Mouse (Mus musculus) stomach, embryonic 14.5 days (tissue): ENCODE data around the gene Itpr3. TPM values are rescaled to one million over a fixed set of nuclear protein-coding genes. Genes with fewer than 3 reads are reported as not detected.

ENCODE experiments used
- ATAC-seq: fragments of 200-750 bp; cut with Nextera tagmentation; 2 replicates; pipeline ENCODE4 v1.8.0; 2017; ENCODE audit warnings: low read depth, moderate TSS enrichment; ENCODE audit not compliant: insufficient number of reproducible peaks, insufficient read depth, low FRiP score
- H3K27ac ChIP-seq: fragments of 300-500 bp; sonication (generic); 2 replicates; pipeline ENCODE4 v1.5.1; 2014; ENCODE audit warnings: mild to moderate bottlenecking, low read length, moderate library complexity, mixed read lengths
- H3K27me3 ChIP-seq: fragments of 300-500 bp; sonication (generic); 2 replicates; pipeline ENCODE4 v1.6.1; 2014; ENCODE audit warnings: low read length, control low read depth, mixed read lengths; ENCODE audit not compliant: control insufficient read depth, insufficient read depth
- H3K36me3 ChIP-seq: fragments of 300-500 bp; sonication (generic); 2 replicates; pipeline ENCODE4 v1.6.1; 2014; ENCODE audit warnings: mild to moderate bottlenecking, control low read depth, low read length, moderate library complexity, mixed read lengths; ENCODE audit not compliant: control insufficient read depth, insufficient read depth
- H3K4me1 ChIP-seq: fragments of 300-500 bp; sonication (generic); 2 replicates; pipeline ENCODE4 v1.6.1; 2014; ENCODE audit warnings: low read length, control low read depth, mixed read lengths; ENCODE audit not compliant: control insufficient read depth, insufficient read depth
- H3K4me2 ChIP-seq: fragments of 300-500 bp; sonication (generic); replicated peaks from 2 replicates; pipeline ENCODE4 v1.6.1; 2014; ENCODE audit warnings: low read depth, low read length, control low read depth
- H3K4me3 ChIP-seq: fragments of 300-500 bp; sonication (generic); 2 replicates; pipeline ENCODE4 v1.5.1; 2014; ENCODE audit warnings: low read depth, low read length, control low read depth
- H3K9ac ChIP-seq: fragments of 300-500 bp; sonication (generic); replicated peaks from 2 replicates; pipeline ENCODE4 v1.6.1; 2014; ENCODE audit warnings: low read depth, mild to moderate bottlenecking, control low read depth, low read length, moderate library complexity, mixed read lengths
- H3K9me3 ChIP-seq: fragments of 300-500 bp; sonication (generic); 2 replicates; pipeline ENCODE4 v1.6.1; 2016; ENCODE audit warnings: low read depth, low read length, control low read depth; ENCODE audit not compliant: control insufficient read depth
- WGBS: fragments of 180-500 bp; shearing (Covaris S2); extraction: QIAGEN DNeasy Blood & Tissue Kit; methylation state at CpG from one replicate; pipeline ENCODE4 v1.1.7; 2014; 5-methylcytosine and 5-hydroxymethylcytosine counted together
- polyA plus RNA-seq: library from polyadenylated mRNA; unstranded; fragments of >200 nt; fragmentation: Nextera tagmentation; extraction: Ambion mirVana; gene quantifications from 2 replicates; pipeline ENCODE4 v1.2.1, GENCODE M21; 2014

The Itpr3 gene
- polyA plus RNA-seq, 1 experiment from 2014 or later, result 11.5 TPM

- Histone ChIP-seq H3K4me2 (no peak overlapping the region), H3K9me3 (no peaks in the 10 kb centered on the region), H3K36me3 (peaks cover 11% of the 10 kb centered on the region; the same call in 1 of the 2 replicates), H3K4me1 (peaks cover 12% of the 10 kb centered on the region; the same call in 1 of the 2 replicates), H3K9ac (no peak overlapping the region), H3K27ac (no peak overlapping the region), H3K4me3 (no peak overlapping the region), H3K27me3 (no peaks in the 10 kb centered on the region)
- no peak for ATAC-seq
- WGBS, result 88% methylated on average over 14 of the region's 14 CpGs
Measured at GRCm38 (mm10) chr17:27029431-27029830, 27.7 kb upstream of the Itpr3 start.

- H3K9ac ChIP-seq, result no peak overlapping the region
- H3K36me3 ChIP-seq, result peaks cover under 1% of the 10 kb centered on the region; the same call in 1 of the 2 replicates
- H3K4me3 ChIP-seq, result no peak overlapping the region
- WGBS, result 97% methylated on average over 4 of the region's 4 CpGs
- no peak overlapping the region for H3K27ac ChIP-seq
- no peak overlapping the region for H3K4me2 ChIP-seq
- H3K9me3 ChIP-seq, result no peaks in the 10 kb centered on the region
- peaks cover 12% of the 10 kb centered on the region; the same call in 1 of the 2 replicates for H3K4me1 ChIP-seq
- no peak for ATAC-seq
- H3K27me3 ChIP-seq, result no peaks in the 10 kb centered on the region
Measured at GRCm38 (mm10) chr17:27030896-27031295, 26.2 kb upstream of the Itpr3 start.

GRCm38 (mm10) chr17:27032328-27032727, 24.8 kb upstream of the Itpr3 start:
- WGBS, result 53% methylated on average over 7 of the region's 7 CpGs
- Histone ChIP-seq H3K36me3 (no peaks in the 10 kb centered on the region), H3K9ac (no peak overlapping the region), H3K4me1 (peaks cover 9% of the 10 kb centered on the region; the same call in 1 of the 2 replicates), H3K9me3 (no peaks in the 10 kb centered on the region), H3K4me2 (0 out of 2 replicates have a peak overlapping the region, but pooled peaks have one; percentile 25), H3K27me3 (no peaks in the 10 kb centered on the region), H3K4me3 (no peak overlapping the region), H3K27ac (no peak overlapping the region)
- ATAC-seq, result no peak

GRCm38 (mm10) chr17:27032869-27033268, 24.2 kb upstream of the Itpr3 start:
- 0 out of 2 replicates have a peak overlapping the region, but pooled peaks have one; percentile 25 for H3K4me2 ChIP-seq
- no peak overlapping the region for H3K27ac ChIP-seq
- H3K36me3 ChIP-seq, result no peaks in the 10 kb centered on the region
- 0 out of 2 replicates have a peak, but pooled peaks cover 9% of the 10 kb centered on the region for H3K4me1 ChIP-seq
- ATAC-seq, result peak; percentile 33; the same call in 1 of the 2 replicates
- H3K27me3 ChIP-seq, result no peaks in the 10 kb centered on the region
- no peak overlapping the region for H3K4me3 ChIP-seq
- under 1% methylated on average over 14 of the region's 14 CpGs for WGBS
- no peak overlapping the region for H3K9ac ChIP-seq
- no peaks in the 10 kb centered on the region for H3K9me3 ChIP-seq

- 75% methylated on average over 7 of the region's 7 CpGs for WGBS
- Histone ChIP-seq H3K27me3 (no peaks in the 10 kb centered on the region), H3K4me3 (no peak overlapping the region), H3K9ac (no peak overlapping the region), H3K36me3 (no peaks in the 10 kb centered on the region), H3K27ac (peak overlapping the region; percentile 3; the same call in 1 of the 2 replicates), H3K4me1 (peaks cover 29% of the 10 kb centered on the region), H3K9me3 (no peaks in the 10 kb centered on the region), H3K4me2 (no peak overlapping the region)
- no peak for ATAC-seq
Measured at GRCm38 (mm10) chr17:27036465-27036864, 20.6 kb upstream of the Itpr3 start.

GRCm38 (mm10) chr17:27038335-27039050, 18.6 kb upstream of the Itpr3 start:
- Histone ChIP-seq H3K9ac (no peak overlapping the region), H3K4me1 (peaks cover 26% of the 10 kb centered on the region), H3K4me3 (no peak overlapping the region), H3K9me3 (no peaks in the 10 kb centered on the region), H3K36me3 (no peaks in the 10 kb centered on the region), H3K27me3 (no peaks in the 10 kb centered on the region), H3K4me2 (peak overlapping the region; percentile 16; the same call in 1 of the 2 replicates), H3K27ac (peak overlapping the region; percentile 61; the same call in 1 of the 2 replicates)
- peak; percentile 64; the same call in 1 of the 2 replicates for ATAC-seq
- 29% methylated on average over 18 of the region's 18 CpGs for WGBS

- Histone ChIP-seq H3K27ac (no peak overlapping the region; the same call in 1 of the 2 replicates), H3K27me3 (no peaks in the 10 kb centered on the region), H3K9me3 (no peaks in the 10 kb centered on the region), H3K4me2 (no peak overlapping the region), H3K36me3 (no peaks in the 10 kb centered on the region), H3K4me1 (peaks cover 26% of the 10 kb centered on the region), H3K4me3 (no peak overlapping the region), H3K9ac (no peak overlapping the region)
- WGBS, result 72% methylated on average over 10 of the region's 10 CpGs
- ATAC-seq, result no peak
Measured at GRCm38 (mm10) chr17:27039432-27040102, 17.5 kb upstream of the Itpr3 start.

- Histone ChIP-seq H3K9ac (no peak overlapping the region), H3K36me3 (no peaks in the 10 kb centered on the region), H3K4me1 (peaks cover 26% of the 10 kb centered on the region), H3K4me3 (no peak overlapping the region), H3K27ac (peak overlapping the region; percentile 49; the same call in 1 of the 2 replicates), H3K4me2 (peak overlapping the region; percentile 1; the same call in 1 of the 2 replicates), H3K27me3 (no peaks in the 10 kb centered on the region), H3K9me3 (no peaks in the 10 kb centered on the region)
- no peak for ATAC-seq
- 20% methylated on average over 20 of the region's 20 CpGs for WGBS
Measured at GRCm38 (mm10) chr17:27040304-27041045, 16.6 kb upstream of the Itpr3 start.
